Mouse (Mus musculus) heart, postnatal 0 days (tissue): ENCODE results near the gene Pcsk5.

Experiments used
- CTCF ChIP-seq: IDR thresholded peaks from 2 replicates; pipeline ENCODE4 v1.5.1; 2016; ENCODE audit warnings: antibody characterized with exemption, control low read depth, low read depth
- EP300 ChIP-seq: IDR thresholded peaks from 2 replicates; pipeline ENCODE4 v1.6.1; 2016; ENCODE audit warnings: antibody characterized with exemption, low read depth

DNA sequence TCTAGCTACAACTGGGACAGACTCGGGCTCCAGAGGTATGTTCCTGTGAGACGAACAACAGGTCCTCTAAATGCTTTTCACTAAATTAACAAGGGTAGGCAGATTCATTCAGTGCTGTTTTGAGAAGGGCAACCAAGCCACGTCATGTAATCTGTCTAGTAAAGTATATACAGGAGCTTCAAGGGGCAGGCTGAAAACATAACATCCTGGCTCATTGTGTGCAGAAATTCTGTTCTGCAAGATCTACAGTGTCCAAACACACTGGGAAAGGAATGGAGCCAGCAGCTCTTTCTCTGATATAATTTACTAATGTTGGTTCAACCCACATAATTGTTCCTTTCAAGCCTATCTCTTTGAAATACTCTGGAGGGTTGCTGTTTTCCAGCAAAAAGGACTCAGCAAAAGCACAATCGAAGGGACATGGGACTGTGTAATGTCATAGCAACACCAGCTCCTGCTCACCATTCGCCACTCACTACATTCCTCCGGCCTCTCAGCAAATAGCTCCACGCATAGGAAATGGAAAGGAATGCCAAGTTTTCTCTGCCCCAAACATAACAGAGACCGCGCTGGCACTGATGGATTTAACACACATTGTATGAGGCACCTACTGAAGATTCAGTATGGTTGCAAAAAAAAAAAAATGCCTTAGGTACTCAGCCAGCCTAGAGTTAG lies 122.0 kb downstream of the Pcsk5 start:
- TF ChIP-seq CTCF, result no peak
- TF ChIP-seq EP300, result no peak
